Mouse (Mus musculus) lung, embryonic 15.5 days (tissue): ENCODE results near the gene Olfr776. TPM values are rescaled to one million over a fixed set of nuclear protein-coding genes. Genes with fewer than 3 reads are reported as not detected.
"Not testable (repeated sequence)": the region's sequence is repeated elsewhere in the genome, so short reads cannot be mapped to it uniquely, and the experiment has no call there.

Source experiments
- ATAC-seq: fragments of 200-750 bp; cut with Nextera tagmentation; 2 replicates; pipeline ENCODE4 v1.8.0; 2017; ENCODE audit warnings: moderate number of reproducible peaks, borderline replicate concordance; ENCODE audit not compliant: low FRiP score, low TSS enrichment; ENCODE audit errors: extremely low read depth
- H3K27ac ChIP-seq: fragments of 300-500 bp; sonication (generic); 2 replicates; pipeline ENCODE4 v1.5.1; 2015; ENCODE audit warnings: moderate library complexity, mild to moderate bottlenecking, inconsistent platforms
- H3K27me3 ChIP-seq: fragments of 300-500 bp; sonication (generic); 2 replicates; pipeline ENCODE4 v1.6.1; 2015; ENCODE audit warnings: inconsistent platforms
- H3K36me3 ChIP-seq: fragments of 300-500 bp; sonication (generic); 2 replicates; pipeline ENCODE4 v1.6.1; 2015; ENCODE audit warnings: inconsistent platforms
- H3K4me1 ChIP-seq: fragments of 300-500 bp; sonication (generic); 2 replicates; pipeline ENCODE4 v1.6.1; 2015; ENCODE audit warnings: inconsistent platforms
- H3K4me2 ChIP-seq: fragments of 300-500 bp; sonication (generic); 2 replicates; pipeline ENCODE4 v1.6.1; 2015; ENCODE audit warnings: inconsistent platforms, mild to moderate bottlenecking, moderate library complexity
- H3K4me3 ChIP-seq: fragments of 300-500 bp; sonication (generic); 2 replicates; pipeline ENCODE4 v1.5.1; 2015; ENCODE audit warnings: mild to moderate bottlenecking, inconsistent platforms
- H3K9ac ChIP-seq: fragments of 300-500 bp; sonication (generic); 2 replicates; pipeline ENCODE4 v1.6.1; 2015; ENCODE audit warnings: inconsistent platforms
- H3K9me3 ChIP-seq: fragments of 300-500 bp; sonication (generic); 2 replicates; pipeline ENCODE4 v1.6.1; 2016; ENCODE audit warnings: inconsistent platforms
- WGBS: fragments of 180-500 bp; shearing (Covaris S2); methylation state at CpG from one replicate; pipeline ENCODE4 v1.1.7; 2015; 5-methylcytosine and 5-hydroxymethylcytosine counted together
- polyA plus RNA-seq: library from polyadenylated mRNA; unstranded; fragments of >200 nt; fragmentation: Nextera tagmentation; extraction: Ambion mirVana; gene quantifications from 2 replicates; pipeline ENCODE4 v1.2.1, GENCODE M21; 2015

Gene Olfr776
- polyA plus RNA-seq, result not detected in 2 replicates

GRCm38 (mm10) chr10:129258827-129259226 is at the start of gene Olfr776:
TSS of gene Olfr776 (plus strand) at chr10:129259127.
- ATAC-seq, result no peak
- no peak within 1 kb of the TSS for H3K27ac ChIP-seq

GRCm38 (mm10) chr10:129230737-129231136 is 28.2 kb upstream of the Olfr776 start:
- H3K27ac ChIP-seq, result no peak overlapping the region
- no peak overlapping the region for H3K9ac ChIP-seq
- H3K36me3 ChIP-seq, result no peaks in the 10 kb centered on the region
- WGBS, result 67% methylated on average over 1 of the region's 1 CpGs
- H3K9me3 ChIP-seq, result no peaks in the 10 kb centered on the region
- H3K4me3 ChIP-seq, result no peak overlapping the region
- ATAC-seq, result no peak
- H3K4me2 ChIP-seq, result no peak overlapping the region
- H3K27me3 ChIP-seq, result no peaks in the 10 kb centered on the region
- no peaks in the 10 kb centered on the region for H3K4me1 ChIP-seq

More at GRCm38 (mm10) chr10:129258827-129259226, at the start of gene Olfr776:
- Histone ChIP-seq H3K27me3 (no peaks in the 10 kb centered on the region), H3K9ac (no peak within 1 kb of the TSS), H3K4me2 (no peak within 1 kb of the TSS), H3K4me1 (no peaks in the 10 kb centered on the region), H3K4me3 (no peak within 1 kb of the TSS), H3K9me3 (no peaks in the 10 kb centered on the region), H3K36me3 (no peaks in the 10 kb centered on the region)

- Histone ChIP-seq H3K4me1 (no peaks in the 10 kb centered on the region), H3K27me3 (no peaks in the 10 kb centered on the region), H3K4me3 (no peak within 1 kb of the TSS), H3K9me3 (no peaks in the 10 kb centered on the region), H3K27ac (no peak within 1 kb of the TSS), H3K36me3 (no peaks in the 10 kb centered on the region), H3K9ac (no peak within 1 kb of the TSS), H3K4me2 (no peak within 1 kb of the TSS)
- ATAC-seq, result no peak
- WGBS, result 65% methylated on average over 2 of the region's 2 CpGs
Observed at GRCm38 (mm10) chr10:129235904-129236303, 23.0 kb upstream of the Olfr776 start, which contains the start of gene Olfr774. TSS of gene Olfr774 (plus strand) at chr10:129236204.

- Histone ChIP-seq H3K4me2 (no peak within 1 kb of the TSS), H3K36me3 (no peaks in the 10 kb centered on the region), H3K27ac (no peak within 1 kb of the TSS), H3K4me3 (no peak within 1 kb of the TSS), H3K9me3 (no peaks in the 10 kb centered on the region), H3K4me1 (no peaks in the 10 kb centered on the region), H3K27me3 (no peaks in the 10 kb centered on the region), H3K9ac (no peak within 1 kb of the TSS)
- 69% methylated on average over 3 of the region's 3 CpGs for WGBS
- no peak for ATAC-seq
Observed at GRCm38 (mm10) chr10:129248112-129248511, 10.8 kb upstream of the Olfr776 start, which contains the start of gene Olfr775. TSS of gene Olfr775 (plus strand) at chr10:129248412.

GRCm38 (mm10) chr10:129271081-129271535 is 12.2 kb downstream of the Olfr776 start, which contains the start of gene Olfr777:
TSS of gene Olfr777 (minus strand) at chr10:129271485.
- H3K27me3 ChIP-seq, result no peaks in the 10 kb centered on the region
- H3K9me3 ChIP-seq, result no peaks in the 10 kb centered on the region
- no peak within 1 kb of the TSS for H3K27ac ChIP-seq
- H3K36me3 ChIP-seq, result no peaks in the 10 kb centered on the region
- WGBS, result 88% methylated on average over 2 of the region's 2 CpGs
- H3K9ac ChIP-seq, result no peak within 1 kb of the TSS
- H3K4me3 ChIP-seq, result no peak within 1 kb of the TSS
- H3K4me1 ChIP-seq, result no peaks in the 10 kb centered on the region
- ATAC-seq, result no peak
- H3K4me2 ChIP-seq, result no peak within 1 kb of the TSS

- 34% methylated on average over 1 of the region's 1 CpGs for WGBS
- H3K9ac ChIP-seq, H3K9me3 ChIP-seq, H3K27ac ChIP-seq, H3K27me3 ChIP-seq, H3K36me3 ChIP-seq, H3K4me3 ChIP-seq, H3K4me2 ChIP-seq, H3K4me1 ChIP-seq, ATAC-seq: not testable (repeated sequence)
Observed at GRCm38 (mm10) chr10:129312973-129313372, 54.0 kb downstream of the Olfr776 start.

GRCm38 (mm10) chr10:129313521-129313920 is 54.6 kb downstream of the Olfr776 start:
- H3K4me2 ChIP-seq, H3K27me3 ChIP-seq, H3K4me1 ChIP-seq, H3K36me3 ChIP-seq, H3K9ac ChIP-seq, H3K4me3 ChIP-seq, H3K9me3 ChIP-seq, H3K27ac ChIP-seq, ATAC-seq: not testable (repeated sequence)
- WGBS, result no CpG with 5 or more reads among the region's 1 CpGs

Other genes with a start within 250 kb of the Olfr776 start
- gene Olfr763, start 248.3 kb upstream of the Olfr776 start, polyA plus RNA-seq, result not detected in 2 replicates
- gene Olfr764-ps1, start 219.2 kb upstream of the Olfr776 start, polyA plus RNA-seq, result not detected in 2 replicates
- gene Olfr765, start 209.1 kb upstream of the Olfr776 start, polyA plus RNA-seq, result not detected in 2 replicates
- not detected in 2 replicates for gene Olfr766-ps1, start 190.2 kb upstream of the Olfr776 start, polyA plus RNA-seq
- not detected in 2 replicates for gene Olfr767, start 176.2 kb upstream of the Olfr776 start, polyA plus RNA-seq
- not detected in 2 replicates for gene Olfr768, start 159.8 kb upstream of the Olfr776 start, polyA plus RNA-seq
- not detected in 2 replicates for gene Olfr769, start 141.3 kb upstream of the Olfr776 start, polyA plus RNA-seq
- gene Olfr770, start 120.1 kb upstream of the Olfr776 start, polyA plus RNA-seq, result not detected in 2 replicates
- gene Olfr771, start 94.4 kb upstream of the Olfr776 start, polyA plus RNA-seq, result not detected in 2 replicates
- gene Olfr772, start 81.2 kb upstream of the Olfr776 start, polyA plus RNA-seq, result not detected in 2 replicates
- gene Olfr773, start 71.7 kb upstream of the Olfr776 start, polyA plus RNA-seq, result not detected in 2 replicates
- not detected in 2 replicates for gene Olfr774, start 22.9 kb upstream of the Olfr776 start, polyA plus RNA-seq
- gene Olfr775, start 10.7 kb upstream of the Olfr776 start, polyA plus RNA-seq, result not detected in 2 replicates
- gene Olfr777, start 12.4 kb downstream of the Olfr776 start, polyA plus RNA-seq, result not detected in 2 replicates
- not detected in 2 replicates for gene Olfr780, start 59.0 kb downstream of the Olfr776 start, polyA plus RNA-seq
- not detected in 2 replicates for gene Olfr781, start 69.7 kb downstream of the Olfr776 start, polyA plus RNA-seq
- not detected in 2 replicates for gene Olfr782, start 89.7 kb downstream of the Olfr776 start, polyA plus RNA-seq
- 0.05 and 0.06 TPM in 2 replicates for gene Olfr784, start 125.0 kb downstream of the Olfr776 start, polyA plus RNA-seq
- not detected in 2 replicates for gene Olfr785, start 146.3 kb downstream of the Olfr776 start, polyA plus RNA-seq
- not detected in 2 replicates for gene Olfr786, start 168.2 kb downstream of the Olfr776 start, polyA plus RNA-seq
- not detected in 2 replicates for gene Olfr787, start 202.7 kb downstream of the Olfr776 start, polyA plus RNA-seq
- gene Olfr788, start 211.9 kb downstream of the Olfr776 start, polyA plus RNA-seq, result not detected in 2 replicates
- gene Olfr789, start 225.6 kb downstream of the Olfr776 start, polyA plus RNA-seq, result not detected in 2 replicates
- gene Olfr790, start 239.4 kb downstream of the Olfr776 start, polyA plus RNA-seq, result not detected in 2 replicates